Mouse (Mus musculus): ENCODE measurements around the gene Rnf141. TPM values are rescaled to one million over a fixed set of nuclear protein-coding genes. Genes with fewer than 3 reads are reported as not detected.

Gene Rnf141
- polyA plus RNA-seq, 1 experiment from 2014 or later = 30.3 TPM

- no peak overlapping the region for H3K27ac ChIP-seq (ENCODE audit: low read length)
- no peak overlapping the region for H3K9ac ChIP-seq (replicated peaks; ENCODE audit: low read length)
- H3K36me3 ChIP-seq (ENCODE audit: insufficient read depth, low read length) = peaks cover 13% of the 10 kb centered on the region
- H3K27me3 ChIP-seq (ENCODE audit: insufficient read depth, low read length) = no peaks in the 10 kb centered on the region
- no peaks in the 10 kb centered on the region for H3K9me3 ChIP-seq (ENCODE audit: low read length)
- no peak overlapping the region for H3K4me2 ChIP-seq (replicated peaks; ENCODE audit: low read depth, low read length)
- peaks cover 20% of the 10 kb centered on the region for H3K4me1 ChIP-seq (ENCODE audit: insufficient read depth, low read length)
- 70% methylated on average over 11 of the region's 11 CpGs for WGBS
- no peak for ATAC-seq (ENCODE audit: low FRiP score, low TSS enrichment)
- no peak overlapping the region for H3K4me3 ChIP-seq (ENCODE audit: low read length)
Observed at GRCm38 (mm10) chr7:110818787-110819350, 25.4 kb downstream of the Rnf141 start.

DNA sequence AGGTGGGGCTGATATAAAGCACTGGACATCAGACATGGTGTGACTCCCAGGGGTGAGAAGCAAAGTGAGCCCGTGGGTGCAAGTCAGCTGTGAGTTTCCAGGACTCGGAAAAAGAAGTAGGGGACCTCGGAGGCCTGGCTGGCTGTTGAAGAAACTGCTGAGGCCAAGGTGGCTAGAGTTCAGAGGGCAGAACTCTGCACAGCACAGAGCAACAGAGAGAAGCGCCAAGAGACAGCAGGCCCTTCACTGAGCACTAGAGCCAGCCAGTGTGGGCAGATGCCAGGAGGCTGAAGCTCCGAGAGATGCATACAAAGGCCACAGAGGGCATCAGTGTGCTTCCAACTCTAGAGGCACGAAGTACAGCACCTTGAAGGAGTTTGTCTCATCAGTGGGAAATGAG is 26.1 kb downstream of the Rnf141 start:
- H3K4me3 ChIP-seq (ENCODE audit: low read length) = no peak overlapping the region
- no peak overlapping the region for H3K9ac ChIP-seq (replicated peaks; ENCODE audit: low read length)
- H3K9me3 ChIP-seq (ENCODE audit: low read length) = no peaks in the 10 kb centered on the region
- no peak overlapping the region for H3K4me2 ChIP-seq (replicated peaks; ENCODE audit: low read depth, low read length)
- no peaks in the 10 kb centered on the region for H3K27me3 ChIP-seq (ENCODE audit: insufficient read depth, low read length)
- peaks cover 20% of the 10 kb centered on the region for H3K4me1 ChIP-seq (ENCODE audit: insufficient read depth, low read length)
- no peak overlapping the region for H3K27ac ChIP-seq (ENCODE audit: low read length)
- ATAC-seq (ENCODE audit: low FRiP score, low TSS enrichment) = no peak
- WGBS = 55% methylated on average over 6 of the region's 6 CpGs
- peaks cover 6% of the 10 kb centered on the region for H3K36me3 ChIP-seq (ENCODE audit: insufficient read depth, low read length)

GRCm38 (mm10) chr7:110816037-110816436 is 28.2 kb downstream of the Rnf141 start:
- Histone ChIP-seq H3K36me3 (ENCODE audit: insufficient read depth, low read length) (peaks cover 6% of the 10 kb centered on the region; the same call in 1 of the 2 replicates), H3K27me3 (ENCODE audit: insufficient read depth, low read length) (no peaks in the 10 kb centered on the region), H3K9me3 (ENCODE audit: low read length) (no peaks in the 10 kb centered on the region), H3K9ac (replicated peaks; ENCODE audit: low read length) (no peak overlapping the region), H3K4me2 (replicated peaks; ENCODE audit: low read depth, low read length) (no peak overlapping the region), H3K4me3 (ENCODE audit: low read length) (no peak overlapping the region), H3K4me1 (ENCODE audit: insufficient read depth, low read length) (peaks cover 3% of the 10 kb centered on the region), H3K27ac (ENCODE audit: low read length) (no peak overlapping the region)
- 70% methylated on average over 5 of the region's 5 CpGs for WGBS
- ATAC-seq (ENCODE audit: low FRiP score, low TSS enrichment) = no peak

- 88% methylated on average over 1 of the region's 1 CpGs for WGBS
- ATAC-seq (ENCODE audit: low FRiP score, low TSS enrichment) = no peak
- Histone ChIP-seq H3K36me3 (ENCODE audit: insufficient read depth, low read length) (peaks cover 6% of the 10 kb centered on the region; the same call in 1 of the 2 replicates), H3K4me3 (ENCODE audit: low read length) (no peak overlapping the region), H3K4me1 (ENCODE audit: insufficient read depth, low read length) (no peaks in the 10 kb centered on the region), H3K4me2 (replicated peaks; ENCODE audit: low read depth, low read length) (no peak overlapping the region), H3K27me3 (ENCODE audit: insufficient read depth, low read length) (no peaks in the 10 kb centered on the region), H3K9me3 (ENCODE audit: low read length) (no peaks in the 10 kb centered on the region), H3K9ac (replicated peaks; ENCODE audit: low read length) (no peak overlapping the region), H3K27ac (ENCODE audit: low read length) (no peak overlapping the region)
Observed at GRCm38 (mm10) chr7:110813983-110814382, 30.3 kb downstream of the Rnf141 start.

- Histone ChIP-seq H3K27ac (ENCODE audit: low read length) (no peak overlapping the region), H3K4me3 (ENCODE audit: low read length) (no peak overlapping the region), H3K4me1 (ENCODE audit: insufficient read depth, low read length) (no peaks in the 10 kb centered on the region), H3K4me2 (replicated peaks; ENCODE audit: low read depth, low read length) (no peak overlapping the region), H3K9me3 (ENCODE audit: low read length) (no peaks in the 10 kb centered on the region), H3K9ac (replicated peaks; ENCODE audit: low read length) (no peak overlapping the region), H3K36me3 (ENCODE audit: insufficient read depth, low read length) (peaks cover 6% of the 10 kb centered on the region; the same call in 1 of the 2 replicates), H3K27me3 (ENCODE audit: insufficient read depth, low read length) (no peaks in the 10 kb centered on the region)
- 79% methylated on average over 5 of the region's 5 CpGs for WGBS
- no peak for ATAC-seq (ENCODE audit: low FRiP score, low TSS enrichment)
Observed at GRCm38 (mm10) chr7:110811529-110811928, 32.7 kb downstream of the Rnf141 start.

GRCm38 (mm10) chr7:110810995-110811394 is 33.3 kb downstream of the Rnf141 start:
- 93% methylated on average over 8 of the region's 8 CpGs for WGBS
- no peak for ATAC-seq (ENCODE audit: low FRiP score, low TSS enrichment)
- no peak overlapping the region for H3K27ac ChIP-seq (ENCODE audit: low read length)

DNA sequence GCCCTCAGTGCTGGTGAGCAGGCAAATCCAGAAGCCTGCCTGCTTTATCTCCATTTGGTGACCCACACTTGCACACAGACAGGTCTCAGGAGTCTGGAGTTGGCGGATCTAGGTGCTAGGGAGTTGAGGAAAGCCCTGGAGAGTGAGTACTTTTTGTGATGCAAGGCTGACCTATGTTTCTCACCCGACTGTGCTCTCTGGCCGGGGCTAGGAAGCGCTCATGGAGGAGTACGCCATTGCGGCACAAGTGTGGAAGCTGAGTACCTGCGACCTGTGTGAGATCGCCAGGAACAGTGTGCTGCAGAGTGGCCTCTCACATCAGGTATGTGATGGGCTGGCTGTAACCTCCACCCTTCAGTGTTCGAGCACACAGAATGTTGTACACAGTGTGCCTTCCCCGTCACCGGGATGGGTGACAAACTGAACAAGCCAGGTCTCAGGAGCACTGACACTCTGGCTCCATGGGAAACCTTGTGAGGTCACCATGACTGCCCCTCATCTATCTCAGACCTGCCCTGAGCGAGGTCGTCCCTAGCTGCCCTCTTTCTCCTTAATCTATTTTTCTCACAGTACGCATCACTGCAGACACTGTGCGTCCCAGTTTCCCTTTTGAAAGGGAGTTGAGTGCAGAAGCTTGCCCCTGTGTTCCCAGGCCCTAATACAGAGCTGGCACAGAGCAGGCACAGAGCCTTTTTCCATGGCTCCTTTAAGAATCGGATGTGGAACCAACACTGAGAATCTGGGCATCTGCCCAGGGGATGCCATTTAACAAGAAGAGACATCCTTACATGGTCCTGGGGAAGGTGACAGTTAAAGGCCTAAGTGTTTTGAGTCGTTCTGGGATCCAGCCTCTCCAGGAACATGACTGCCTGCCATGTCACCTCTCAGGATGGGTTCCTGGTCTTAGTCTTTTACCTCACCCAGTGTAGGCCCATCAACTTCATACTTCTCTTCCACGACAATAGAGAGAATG is 34.4 kb downstream of the Rnf141 start:
- H3K4me1 ChIP-seq (ENCODE audit: insufficient read depth, low read length) = no peaks in the 10 kb centered on the region
- H3K4me2 ChIP-seq (replicated peaks; ENCODE audit: low read depth, low read length) = no peak overlapping the region
- 81% methylated on average over 18 of the region's 18 CpGs for WGBS
- no peak overlapping the region for H3K9ac ChIP-seq (replicated peaks; ENCODE audit: low read length)
- no peaks in the 10 kb centered on the region for H3K27me3 ChIP-seq (ENCODE audit: insufficient read depth, low read length)
- H3K4me3 ChIP-seq (ENCODE audit: low read length) = no peak overlapping the region
- peaks cover 6% of the 10 kb centered on the region; the same call in 1 of the 2 replicates for H3K36me3 ChIP-seq (ENCODE audit: insufficient read depth, low read length)
- no peak overlapping the region for H3K27ac ChIP-seq (ENCODE audit: low read length)
- ATAC-seq (ENCODE audit: low FRiP score, low TSS enrichment) = peak; percentile 51; the same call in 1 of the 2 replicates
- H3K9me3 ChIP-seq (ENCODE audit: low read length) = no peaks in the 10 kb centered on the region

More at GRCm38 (mm10) chr7:110810995-110811394, 33.3 kb downstream of the Rnf141 start:
- Histone ChIP-seq H3K36me3 (ENCODE audit: insufficient read depth, low read length) (peaks cover 6% of the 10 kb centered on the region; the same call in 1 of the 2 replicates), H3K4me1 (ENCODE audit: insufficient read depth, low read length) (no peaks in the 10 kb centered on the region), H3K9ac (replicated peaks; ENCODE audit: low read length) (no peak overlapping the region), H3K9me3 (ENCODE audit: low read length) (no peaks in the 10 kb centered on the region), H3K27me3 (ENCODE audit: insufficient read depth, low read length) (no peaks in the 10 kb centered on the region), H3K4me2 (replicated peaks; ENCODE audit: low read depth, low read length) (no peak overlapping the region), H3K4me3 (ENCODE audit: low read length) (no peak overlapping the region)

GRCm38 (mm10) chr7:110808962-110809361 is 35.3 kb downstream of the Rnf141 start:
- no peak overlapping the region for H3K27ac ChIP-seq (ENCODE audit: low read length)
- no peak overlapping the region for H3K4me2 ChIP-seq (replicated peaks; ENCODE audit: low read depth, low read length)
- H3K4me3 ChIP-seq (ENCODE audit: low read length) = no peak overlapping the region
- no peak for ATAC-seq (ENCODE audit: low FRiP score, low TSS enrichment)
- no peak overlapping the region for H3K9ac ChIP-seq (replicated peaks; ENCODE audit: low read length)
- no peaks in the 10 kb centered on the region for H3K4me1 ChIP-seq (ENCODE audit: insufficient read depth, low read length)
- H3K27me3 ChIP-seq (ENCODE audit: insufficient read depth, low read length) = no peaks in the 10 kb centered on the region
- peaks cover 5% of the 10 kb centered on the region; the same call in 1 of the 2 replicates for H3K36me3 ChIP-seq (ENCODE audit: insufficient read depth, low read length)
- no peaks in the 10 kb centered on the region for H3K9me3 ChIP-seq (ENCODE audit: low read length)
- 59% methylated on average over 3 of the region's 3 CpGs for WGBS

DNA sequence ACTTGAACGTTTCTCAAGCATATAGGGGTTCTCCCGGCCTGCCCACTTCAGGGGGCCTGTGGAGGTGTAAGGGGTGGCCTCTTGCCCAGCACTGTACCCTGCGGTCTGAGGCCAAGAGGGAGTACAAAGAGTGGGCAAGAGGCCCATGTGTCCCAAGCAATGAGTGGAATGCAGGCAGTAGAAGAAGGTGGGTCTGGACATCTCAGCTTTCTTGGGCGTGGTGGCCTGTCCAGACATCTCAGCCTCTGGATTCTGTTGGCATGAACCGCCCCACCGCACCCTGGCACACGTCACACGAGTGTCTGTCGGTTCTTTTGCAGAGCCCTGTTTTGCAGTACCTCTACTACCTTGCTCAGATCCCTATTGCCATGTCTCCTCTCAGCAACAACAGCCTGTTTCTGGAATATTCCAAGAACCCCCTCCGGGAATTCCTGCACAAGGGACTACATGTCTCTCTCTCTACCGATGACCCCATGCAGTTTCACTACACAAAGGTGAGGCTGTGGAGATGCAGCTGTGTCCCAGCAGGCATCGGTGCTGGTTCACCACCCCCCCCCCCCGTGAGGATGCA is 36.7 kb downstream of the Rnf141 start:
- WGBS = 88% methylated on average over 13 of the region's 13 CpGs
- Histone ChIP-seq H3K4me2 (replicated peaks; ENCODE audit: low read depth, low read length) (no peak overlapping the region), H3K27ac (ENCODE audit: low read length) (no peak overlapping the region), H3K9me3 (ENCODE audit: low read length) (no peaks in the 10 kb centered on the region), H3K36me3 (ENCODE audit: insufficient read depth, low read length) (peaks cover 5% of the 10 kb centered on the region; the same call in 1 of the 2 replicates), H3K4me3 (ENCODE audit: low read length) (no peak overlapping the region), H3K27me3 (ENCODE audit: insufficient read depth, low read length) (no peaks in the 10 kb centered on the region), H3K4me1 (ENCODE audit: insufficient read depth, low read length) (no peaks in the 10 kb centered on the region), H3K9ac (replicated peaks; ENCODE audit: low read length) (no peak overlapping the region)
- no peak for ATAC-seq (ENCODE audit: low FRiP score, low TSS enrichment)

Data from kidney, embryonic 16.5 days (tissue).